Mouse (Mus musculus) ES-E14 (cell line): ENCODE results near the gene Cdk5rap1. TPM values are rescaled to one million over a fixed set of nuclear protein-coding genes. Genes with fewer than 3 reads are reported as not detected.
"Not testable (repeated sequence)": the region's sequence is repeated elsewhere in the genome, so short reads cannot be mapped to it uniquely, and the experiment has no call there.

Experiments used
- DNase-seq: peaks from one replicate; pipeline ENCODE4 v3.0.0-alpha.2; 2013; ENCODE audit warnings: low read depth, low spot score
- H3K27ac ChIP-seq: 2 replicates; pipeline ENCODE4 v1.5.1; 2012; ENCODE audit warnings: low read depth, mild to moderate bottlenecking, low read length, moderate library complexity, mixed read lengths; ENCODE audit not compliant: poor library complexity, insufficient read depth, severe bottlenecking
- H3K36me3 ChIP-seq: 2 replicates; pipeline ENCODE4 v1.6.1; 2012; ENCODE audit warnings: mild to moderate bottlenecking, low read length, moderate library complexity, mixed read lengths; ENCODE audit not compliant: control insufficient read depth, poor library complexity, insufficient read depth, severe bottlenecking
- H3K4me1 ChIP-seq, 2 experiments: fragments of 150-350 bp in 1 of 2; sonication (generic) in 1 of 2; 2 replicates each; pipeline ENCODE4 v1.6.1; 2012; ENCODE audit warnings: low read length in 2 of 2, mild to moderate bottlenecking in 1 of 2, mixed read lengths in 1 of 2; ENCODE audit not compliant: control insufficient read depth in 2 of 2, insufficient read depth in 2 of 2, poor library complexity in 1 of 2
- H3K4me3 ChIP-seq, 2 experiments: fragments of 150-350 bp in 1 of 2; sonication (generic) in 1 of 2; 2 replicates each; pipeline ENCODE4 v1.5.1; 2012; ENCODE audit warnings: low read length in 2 of 2, low read depth in 1 of 2, mild to moderate bottlenecking in 1 of 2, mixed read lengths in 1 of 2; ENCODE audit not compliant: insufficient read depth in 1 of 2, poor library complexity in 1 of 2, severe bottlenecking in 1 of 2
- H3K9ac ChIP-seq: 2 replicates; pipeline ENCODE4 v1.6.1; 2012; ENCODE audit warnings: low read depth, mild to moderate bottlenecking, low read length, mixed read lengths; ENCODE audit not compliant: poor library complexity, insufficient read depth, severe bottlenecking
- H3K9me3 ChIP-seq: fragments of 150-350 bp; sonication (generic); 2 replicates; pipeline ENCODE4 v1.6.1; 2012; ENCODE audit warnings: low read depth, mild to moderate bottlenecking, low read length; ENCODE audit not compliant: control insufficient read depth, insufficient read depth
- CHD2 ChIP-seq: IDR thresholded peaks from 2 replicates; pipeline ENCODE4 v1.6.1; 2014; ENCODE audit warnings: mild to moderate bottlenecking, low read depth, low read length, inconsistent platforms
- HCFC1 ChIP-seq: IDR thresholded peaks from 2 replicates; pipeline ENCODE4 v1.6.1; 2012; ENCODE audit warnings: low read length, inconsistent platforms, borderline replicate concordance; ENCODE audit not compliant: insufficient read depth
- MAFK ChIP-seq: IDR thresholded peaks from 2 replicates; pipeline ENCODE4 v1.6.1; 2014; ENCODE audit warnings: mild to moderate bottlenecking, low read depth, low read length, inconsistent platforms; ENCODE audit not compliant: insufficient read depth
- ZC3H11A ChIP-seq: IDR thresholded peaks from 2 replicates; pipeline ENCODE4 v1.6.1; 2012; ENCODE audit warnings: low read depth, mild to moderate bottlenecking, inconsistent platforms, low read length, borderline replicate concordance
- ZNF384 ChIP-seq: IDR thresholded peaks from 2 replicates; pipeline ENCODE4 v1.6.1; 2012; ENCODE audit warnings: low read depth, low read length, inconsistent platforms
- in situ Hi-C, 2 experiments: fragments of 600-800 bp; cut with MboI; formaldehyde crosslinking; loops; one replicate each; pipeline ENCODE4 v1.15.1; 2025; ENCODE audit warnings: low sequenced_read_pairs in 2 of 2, inconsistent platforms in 1 of 2; ENCODE audit not compliant: unreplicated experiment in 2 of 2
- total RNA-seq: library from RNA; depleted of rRNA; stranded (reverse); fragments of 300-350 nt; gene quantifications from 2 replicates; pipeline ENCODE4 v1.2.3, GENCODE M21; 2012

Cdk5rap1 gene
- total RNA-seq, 1 experiment = 30.0 TPM

- TF ChIP-seq ZNF384 (0 out of 2 replicates have a peak, but pooled peaks have one; percentile 48), MAFK (no peak), HCFC1 (peak; percentile 87)
- in situ Hi-C loops = no loop called here
These were observed 520 bp downstream of the Cdk5rap1 start for GRCm38 (mm10) chr2:154372151-154372829.

DNA sequence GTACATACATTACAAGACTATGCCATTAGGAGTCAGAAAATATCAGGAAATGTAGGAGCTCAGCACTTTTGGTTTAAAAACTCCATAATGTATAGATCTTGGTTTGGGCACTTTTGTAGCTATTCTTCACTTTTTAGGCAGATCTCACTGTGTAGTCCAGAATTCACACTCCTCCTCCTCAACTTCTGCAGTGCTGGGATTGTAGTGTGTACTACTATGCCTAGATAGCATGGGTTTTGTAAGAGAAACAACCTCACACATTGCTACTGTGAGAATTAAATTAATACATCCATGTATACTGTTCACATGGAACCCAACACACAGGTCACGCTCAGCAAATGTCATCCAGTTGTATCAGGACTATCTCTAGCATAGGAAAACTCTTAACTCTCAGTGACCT is 5.3 kb downstream of the Cdk5rap1 start:
- Histone ChIP-seq H3K36me3 (peaks cover 16% of the 10 kb centered on the region), H3K4me3 (no peak overlapping the region), H3K4me1 (no peaks in the 10 kb centered on the region), H3K9ac (no peak overlapping the region), H3K9me3 (no peaks in the 10 kb centered on the region), H3K27ac (no peak overlapping the region)
- in situ Hi-C loops = no loop called here
- no peak for DNase-seq
- TF ChIP-seq ZC3H11A = no peak
- TF ChIP-seq CHD2 = no peak
- no peak for TF ChIP-seq MAFK
- no peak for TF ChIP-seq HCFC1
- TF ChIP-seq ZNF384 = no peak

More at GRCm38 (mm10) chr2:154372151-154372829, 520 bp downstream of the Cdk5rap1 start:
- DNase-seq = peak; percentile 92
- peak overlapping the region; percentile 64 for H3K27ac ChIP-seq
- H3K9ac ChIP-seq = peak overlapping the region; percentile 88
- H3K9me3 ChIP-seq = no peaks in the 10 kb centered on the region
- H3K36me3 ChIP-seq = peaks cover 11% of the 10 kb centered on the region; the same call in 1 of the 2 replicates
- peak overlapping the region; percentile 81 to 94 for H3K4me3 ChIP-seq
- peaks cover 0 to 7% of the 10 kb centered on the region in 2 experiments; a peak in 1 of 4 replicates for H3K4me1 ChIP-seq

DNA sequence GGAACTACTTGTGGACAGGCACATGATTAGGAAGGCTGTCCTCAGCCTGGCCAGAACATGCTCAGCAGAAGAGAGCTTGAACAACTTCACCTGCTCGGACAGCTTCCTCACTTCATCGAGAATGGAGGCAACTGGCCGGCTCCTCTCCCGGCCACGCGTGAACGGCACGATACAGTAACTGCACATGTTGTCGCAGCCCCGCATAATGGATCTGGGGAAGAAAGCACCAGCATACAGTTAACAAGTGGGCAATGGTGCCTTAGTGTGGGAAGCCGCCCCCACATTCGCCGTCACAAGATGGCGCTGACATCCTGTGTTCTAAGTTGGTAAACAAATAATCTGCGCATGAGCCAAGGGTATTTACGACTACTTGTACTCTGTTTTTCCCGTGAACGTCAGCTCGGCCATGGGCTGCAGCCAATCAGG is 18.8 kb downstream of the Cdk5rap1 start:
- H3K9me3 ChIP-seq, H3K4me1 ChIP-seq, in situ Hi-C loops, H3K9ac ChIP-seq, DNase-seq, H3K27ac ChIP-seq, H3K4me3 ChIP-seq: not testable (repeated sequence)
- H3K36me3 ChIP-seq = peaks cover 11% of the 10 kb centered on the region

DNA sequence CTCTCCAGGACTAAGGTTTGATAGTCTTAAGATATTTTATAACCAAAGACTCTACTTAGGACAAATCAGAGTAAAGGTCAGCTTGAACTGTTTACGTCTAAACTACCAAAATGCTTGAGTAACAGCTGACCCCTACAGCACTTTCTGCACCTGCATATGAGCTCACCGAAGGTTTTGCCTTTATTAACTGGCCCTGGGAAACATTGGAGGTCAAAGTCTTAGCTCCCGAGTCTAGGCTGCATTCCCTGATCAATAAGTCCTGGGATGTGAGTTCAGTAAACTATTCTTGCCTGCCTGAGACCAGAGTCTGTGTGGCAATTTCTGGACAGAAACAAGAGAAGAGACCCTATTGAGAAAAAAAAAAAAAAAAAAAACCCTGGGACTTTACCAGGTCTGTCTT is 24.7 kb downstream of the Cdk5rap1 start:
- no peak overlapping the region for H3K4me3 ChIP-seq
- H3K36me3 ChIP-seq = peaks cover 17% of the 10 kb centered on the region
- DNase-seq = no peak
- H3K9ac ChIP-seq = no peak overlapping the region
- no peaks in the 10 kb centered on the region for H3K9me3 ChIP-seq
- in situ Hi-C loops = no loop called here
- no peaks in the 10 kb centered on the region for H3K4me1 ChIP-seq
- no peak for TF ChIP-seq CHD2
- TF ChIP-seq HCFC1 = no peak
- no peak for TF ChIP-seq ZNF384
- no peak for TF ChIP-seq ZC3H11A
- no peak for TF ChIP-seq MAFK
- no peak overlapping the region for H3K27ac ChIP-seq

DNA sequence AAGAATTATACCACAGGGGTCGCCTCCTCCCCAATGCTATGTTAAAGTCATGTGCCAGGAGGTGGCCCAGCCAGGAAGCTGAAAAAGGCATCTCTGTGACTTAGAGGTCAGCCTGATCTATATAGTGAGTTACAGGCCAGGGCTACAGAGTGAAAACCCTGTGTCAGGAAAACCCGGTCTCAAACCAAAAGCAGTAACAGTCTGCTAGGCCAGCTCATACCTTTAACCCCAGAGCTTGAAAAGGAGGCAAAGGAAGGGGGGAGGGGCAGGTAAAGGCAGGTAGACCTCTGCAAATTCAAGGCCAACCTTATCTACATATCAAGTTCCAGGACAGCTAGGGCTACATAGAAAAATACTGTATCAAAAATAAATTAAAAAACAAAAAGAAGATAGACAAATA is 33.5 kb downstream of the Cdk5rap1 start:
- Histone ChIP-seq H3K36me3 (peaks cover 3% of the 10 kb centered on the region; the same call in 1 of the 2 replicates), H3K9me3 (no peaks in the 10 kb centered on the region), H3K4me1 (peaks cover 12 to 14% of the 10 kb centered on the region in 2 experiments), H3K9ac (peak overlapping the region; percentile 55; the same call in 1 of the 2 replicates), H3K4me3 (no peak overlapping the region), H3K27ac (peak overlapping the region; percentile 97)
- TF ChIP-seq CHD2 (no peak), ZC3H11A (no peak), ZNF384 (no peak), HCFC1 (no peak), MAFK (no peak)
- in situ Hi-C loops = no loop called here
- no peak for DNase-seq
